9 mouse cellular contexts compared by ENCODE assay signal in the genomic region with DNA sequence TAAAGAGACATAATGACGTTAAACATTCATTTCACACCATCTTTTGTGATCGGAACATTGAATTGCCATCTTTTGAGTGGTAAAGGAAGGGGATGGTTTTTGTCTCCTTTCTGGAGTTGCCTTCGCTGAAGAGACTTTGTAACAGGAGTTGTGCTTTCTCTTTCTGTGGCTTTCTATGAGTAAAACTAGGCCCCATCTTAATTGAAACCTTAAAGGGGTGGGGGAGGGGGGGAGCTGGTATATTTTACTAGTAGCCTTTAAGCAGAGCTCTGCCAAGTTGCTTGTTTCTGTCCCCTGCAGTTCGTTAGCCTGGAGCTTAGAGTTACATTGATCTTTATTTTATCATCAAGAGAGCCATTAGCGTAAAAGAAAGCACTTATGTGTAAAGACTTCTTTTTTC. TPM values are rescaled to one million over a fixed set of nuclear protein-coding genes. Genes with fewer than 3 reads are reported as not detected.
DNase-seq lines count a peak whose midpoint lies in the region; ATAC-seq and TF ChIP-seq lines count a peak whose summit lies in the region.
"Had no signal": no experiment of that assay in that cellular context is flagged by ENCODE, and none has a peak within 500 bp of the region (broad histone marks: within the 10 kb centered on the region; RNA-seq: fewer than 3 reads in every experiment).

No protein-coding gene starts in this region.

- peak overlapping the region; percentile 17; the same call in 1 of the 2 replicates for H3K9ac ChIP-seq in lung, embryonic 14.5 days
- no peak overlapping the region for H3K9ac ChIP-seq in embryonic facial prominence, embryonic 15.5 days
- H3K9ac ChIP-seq in neural tube, embryonic 15.5 days (replicated peaks) = no peak overlapping the region

- H3K27me3 ChIP-seq in lung, embryonic 14.5 days (ENCODE audit: insufficient read depth, low read length) = no peaks in the 10 kb centered on the region
- H3K27me3 ChIP-seq in embryonic facial prominence, embryonic 15.5 days = no peaks in the 10 kb centered on the region
- no peaks in the 10 kb centered on the region for H3K27me3 ChIP-seq in limb, embryonic 10.5 days (ENCODE audit: low read depth, poor library complexity, severe bottlenecking)
- H3K27me3 ChIP-seq in neural tube, embryonic 15.5 days (replicated peaks) = no peaks in the 10 kb centered on the region

- DNase-seq in lung, embryonic 14.5 days = no peak
- no peak for DNase-seq in lung, postnatal 10 days
- DNase-seq in limb, embryonic 10.5 days (ENCODE audit: low spot score) = peak; percentile 47
- no peak for DNase-seq in adrenal gland, postnatal 36 days
- DNase-seq in adrenal gland, postnatal 10 days = no peak
- DNase-seq in ovary, postnatal 36 days (ENCODE audit: low spot score) = no peak
- DNase-seq: adrenal gland, adult 2 months had no signal

- WGBS in lung, embryonic 14.5 days = 16% methylated on average over 5 of the region's 5 CpGs
- WGBS in embryonic facial prominence, embryonic 15.5 days = 8% methylated on average over 5 of the region's 5 CpGs
- 12% methylated on average over 5 of the region's 5 CpGs for WGBS in limb, embryonic 10.5 days
- WGBS in neural tube, embryonic 15.5 days = 16% methylated on average over 5 of the region's 5 CpGs

- ATAC-seq in lung, embryonic 14.5 days (ENCODE audit: insufficient read depth) = no peak
- ATAC-seq in embryonic facial prominence, embryonic 15.5 days (ENCODE audit: insufficient number of reproducible peaks, low FRiP score, low TSS enrichment, low read depth) = no peak
- ATAC-seq in neural tube, embryonic 15.5 days (ENCODE audit: low FRiP score) = no peak

- no peaks in the 10 kb centered on the region for H3K9me3 ChIP-seq in lung, embryonic 14.5 days (ENCODE audit: low read depth, low read length)
- H3K9me3 ChIP-seq in embryonic facial prominence, embryonic 15.5 days (replicated peaks) = no peaks in the 10 kb centered on the region
- no peaks in the 10 kb centered on the region for H3K9me3 ChIP-seq in limb, embryonic 10.5 days (replicated peaks)
- no peaks in the 10 kb centered on the region for H3K9me3 ChIP-seq in neural tube, embryonic 15.5 days (replicated peaks)

- H3K4me1 ChIP-seq in lung, embryonic 14.5 days (ENCODE audit: insufficient read depth) = peaks cover 22% of the 10 kb centered on the region
- peaks cover 18% of the 10 kb centered on the region for H3K4me1 ChIP-seq in embryonic facial prominence, embryonic 15.5 days
- peaks cover 28% of the 10 kb centered on the region for H3K4me1 ChIP-seq in limb, embryonic 10.5 days
- H3K4me1 ChIP-seq in neural tube, embryonic 15.5 days = peaks cover 29% of the 10 kb centered on the region

- H3K4me2 ChIP-seq in lung, embryonic 14.5 days = peak overlapping the region; percentile 71
- peak overlapping the region; percentile 63 for H3K4me2 ChIP-seq in embryonic facial prominence, embryonic 15.5 days (replicated peaks)
- peak overlapping the region; percentile 63 for H3K4me2 ChIP-seq in neural tube, embryonic 15.5 days

- H3K27ac ChIP-seq in lung, embryonic 14.5 days (ENCODE audit: low read depth) = 0 out of 2 replicates have a peak overlapping the region, but pooled peaks have one; percentile 1
- peak overlapping the region; percentile 65 for H3K27ac ChIP-seq in embryonic facial prominence, embryonic 15.5 days (replicated peaks)
- H3K27ac ChIP-seq in limb, embryonic 10.5 days = peak overlapping the region; percentile 98
- no peak overlapping the region for H3K27ac ChIP-seq in neural tube, embryonic 15.5 days (replicated peaks)

- TF ChIP-seq CTCF in lung, embryonic 14.5 days (IDR thresholded peaks at IDR 0.05; ENCODE audit: low read depth) = no peak

- no peaks in the 10 kb centered on the region for H3K36me3 ChIP-seq in lung, embryonic 14.5 days (ENCODE audit: insufficient read depth)
- H3K36me3 ChIP-seq in embryonic facial prominence, embryonic 15.5 days = no peaks in the 10 kb centered on the region
- no peaks in the 10 kb centered on the region for H3K36me3 ChIP-seq in limb, embryonic 10.5 days
- no peaks in the 10 kb centered on the region for H3K36me3 ChIP-seq in neural tube, embryonic 15.5 days

- peak overlapping the region; percentile 89 for H3K4me3 ChIP-seq in lung, embryonic 14.5 days (ENCODE audit: low read depth, low read length)
- peak overlapping the region; percentile 67 for H3K4me3 ChIP-seq in embryonic facial prominence, embryonic 15.5 days (replicated peaks)
- H3K4me3 ChIP-seq in limb, embryonic 10.5 days = peak overlapping the region; percentile 97
- H3K4me3 ChIP-seq in neural tube, embryonic 15.5 days (replicated peaks) = no peak overlapping the region; the same call in 1 of the 2 replicates

RNA-seq across cellular contexts. Expression of a gene that starts 2.3 kb away (rescaled TPM):
- polyA plus RNA-seq in lung, embryonic 14.5 days (2014; fragmentation: Nextera tagmentation; extraction: Ambion mirVana) = 51.4 and 55.3 TPM in 2 replicates
- 29.6 and 33.2 TPM in 2 replicates for polyA plus RNA-seq in embryonic facial prominence, embryonic 15.5 days (2015; fragmentation: Nextera tagmentation; extraction: Ambion mirVana)
- polyA plus RNA-seq in limb, embryonic 10.5 days (2016; fragmentation: Nextera tagmentation; extraction: Ambion mirVana) = 71.6 and 72.3 TPM in 2 replicates
- 28.8 and 29.9 TPM in 2 replicates for polyA plus RNA-seq in neural tube, embryonic 15.5 days (2015; fragmentation: Nextera tagmentation; extraction: Ambion mirVana)
- total RNA-seq in adrenal gland, postnatal 36 days (2021) = 10 to 100 TPM; 21.0 to 23.3 TPM
- total RNA-seq in adrenal gland, postnatal 10 days (2021) = 10 to 100 TPM; 19.9 to 21.8 TPM
